Mouse (Mus musculus) left cerebral cortex, postnatal 10 days (tissue): ENCODE measurements at regions not wholly inside any gene's neighbourhood (a gene's known extent, or its start where the extent isn't known, plus 50 kb on each side); places are given as distances from the start of the nearest gene placed in this dataset.

Experiments
- DNase-seq, 2 experiments: peaks; one replicate each; pipeline ENCODE4 v3.0.0; 2021 to 2022; ENCODE audit warnings: low spot score in 2 of 2, mixed read lengths in 1 of 2; ENCODE audit errors: extremely low spot score in 1 of 2
- intact Hi-C: fragments of 180-260 bp; cut with DNase I; formaldehyde crosslinking; loops from one replicate; pipeline ENCODE4 v1.15.1; 2025

DNA sequence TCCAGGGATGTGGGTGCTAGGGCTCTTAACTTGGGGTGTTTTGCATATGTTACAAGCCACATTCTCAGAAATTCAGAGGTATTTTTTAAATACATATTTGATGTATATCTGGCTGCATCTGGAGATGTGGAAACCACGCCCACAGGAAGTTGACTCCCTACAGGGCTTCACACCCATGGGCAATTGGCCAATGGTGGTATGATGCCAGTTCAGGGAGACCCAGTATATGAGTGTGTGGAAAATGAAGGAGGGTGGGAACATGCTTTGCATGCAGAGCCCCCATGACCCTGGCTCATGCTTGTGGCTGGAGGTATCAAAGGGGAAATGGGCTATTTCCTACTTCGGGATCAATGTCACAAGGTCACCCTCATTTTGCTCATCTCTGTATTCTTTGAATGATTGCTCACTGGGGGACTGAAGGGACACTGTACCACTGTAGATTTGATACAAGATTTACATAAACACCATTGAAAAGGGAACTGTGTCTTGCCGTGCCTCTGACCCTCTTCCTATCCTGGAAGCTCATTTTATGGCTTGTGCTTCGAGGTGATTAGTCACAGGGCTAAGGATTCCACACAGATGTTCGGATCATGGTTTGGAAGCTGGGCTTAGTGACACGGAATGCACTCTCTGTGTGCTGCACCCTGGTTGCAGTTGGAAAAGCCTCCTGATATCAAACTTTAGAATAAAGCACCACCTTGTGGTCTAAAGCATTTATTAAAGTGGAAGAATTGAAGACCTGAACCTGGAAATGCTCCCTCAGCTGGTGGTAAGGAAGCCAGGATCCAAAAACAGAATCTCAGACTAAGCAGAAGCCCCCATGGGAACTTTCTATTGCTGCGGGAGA, 56.8 kb upstream of the Edn1 start:
- intact Hi-C loops, result loop anchor here (5.0 to 10.0 kb wide), 4 partner anchors 47 to 602 kb away; partner anchors contain the start of gene Hivep1
- peak; percentile 34 to 46 for DNase-seq

DNA sequence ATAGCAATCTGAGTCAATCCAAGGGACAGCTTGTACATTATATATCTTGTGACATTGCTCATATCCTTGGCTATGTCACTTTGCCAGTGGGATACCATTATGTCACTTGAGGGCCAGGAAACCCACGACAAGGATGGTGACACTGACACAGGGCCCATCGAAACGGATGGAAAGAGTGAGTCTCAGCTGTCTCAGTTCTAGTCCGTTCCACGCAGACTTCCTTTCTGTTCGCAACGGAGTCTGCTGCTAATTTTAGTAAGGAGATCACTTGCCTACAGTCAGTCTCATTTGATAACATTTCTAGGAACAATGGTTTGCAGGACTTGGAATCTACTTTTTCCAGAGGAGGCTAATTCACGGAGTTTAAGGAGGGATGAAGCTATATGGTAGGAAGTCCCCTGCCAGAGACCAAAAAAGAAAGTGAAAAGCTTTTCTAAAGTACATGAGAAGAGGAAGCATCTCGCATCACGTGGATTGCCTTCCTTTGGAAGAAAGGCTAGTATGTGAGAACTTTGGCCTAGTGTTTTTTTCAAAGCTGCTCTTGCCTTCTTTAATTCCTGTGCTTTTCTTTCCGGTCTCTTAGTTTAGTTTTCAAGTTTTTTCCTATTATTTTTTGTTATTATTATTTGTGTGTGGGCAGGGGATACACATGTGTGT, 55.4 kb upstream of the Edn1 start:
- DNase-seq, result no peak
- intact Hi-C loops, result loop anchor here (5.0 to 10.0 kb wide), 3 partner anchors 191 to 604 kb away; partner anchors contain the start of gene Hivep1
